Mouse (Mus musculus) cerebral cortex, adult 2 months (tissue): Measurements from ENCODE around the gene Tmem74b.

ENCODE experiments used
- WGBS: fragments of 180-500 bp; shearing (Covaris S2); methylation state at CpG from one replicate; pipeline ENCODE4 v1.1.7; 2018; 5-methylcytosine and 5-hydroxymethylcytosine counted together

The Tmem74b gene

GRCm38 (mm10) chr2:151701231-151702145 lies at the start of gene Tmem74b:
Tmem74b (plus strand) TSS chr2:151702008.
- 21% methylated on average over 25 of the region's 25 CpGs for WGBS

GRCm38 (mm10) chr2:151652053-151652452 lies 49.8 kb upstream of the Tmem74b start:
- 76% methylated on average over 1 of the region's 1 CpGs for WGBS

DNA sequence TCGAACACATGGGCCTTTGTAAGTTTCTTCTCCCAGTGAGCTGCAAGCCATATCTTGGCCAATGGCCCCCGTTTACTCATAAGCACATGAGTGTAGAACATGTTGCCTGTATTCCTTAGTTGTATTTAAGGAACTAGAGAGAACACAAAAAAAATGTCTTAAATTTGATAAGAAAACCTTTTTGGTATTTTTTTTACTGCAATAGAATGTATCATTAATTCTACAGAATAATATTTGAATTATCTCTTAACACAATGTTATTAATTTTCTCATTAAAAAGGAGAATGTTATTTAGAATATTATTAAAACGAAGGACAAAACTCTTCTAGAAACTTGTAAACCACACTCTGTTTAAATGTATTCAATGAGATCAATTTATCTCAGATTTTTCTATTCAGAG lies 33.4 kb upstream of the Tmem74b start, which contains the start of gene Rad21l:
TSS of gene Rad21l (minus strand) at position 101 of the 400 bp plus-strand sequence.
- WGBS, result 82% methylated on average over 3 of the region's 3 CpGs

- 35% methylated on average over 48 of the region's 48 CpGs for WGBS
These were observed 31.5 kb upstream of the Tmem74b start for GRCm38 (mm10) chr2:151670026-151670967.

GRCm38 (mm10) chr2:151670968-151671329 lies 30.9 kb upstream of the Tmem74b start:
- 53% methylated on average over 1 of the region's 1 CpGs for WGBS

GRCm38 (mm10) chr2:151676234-151676633 lies 25.6 kb upstream of the Tmem74b start:
- WGBS, result 61% methylated on average over 2 of the region's 2 CpGs

DNA sequence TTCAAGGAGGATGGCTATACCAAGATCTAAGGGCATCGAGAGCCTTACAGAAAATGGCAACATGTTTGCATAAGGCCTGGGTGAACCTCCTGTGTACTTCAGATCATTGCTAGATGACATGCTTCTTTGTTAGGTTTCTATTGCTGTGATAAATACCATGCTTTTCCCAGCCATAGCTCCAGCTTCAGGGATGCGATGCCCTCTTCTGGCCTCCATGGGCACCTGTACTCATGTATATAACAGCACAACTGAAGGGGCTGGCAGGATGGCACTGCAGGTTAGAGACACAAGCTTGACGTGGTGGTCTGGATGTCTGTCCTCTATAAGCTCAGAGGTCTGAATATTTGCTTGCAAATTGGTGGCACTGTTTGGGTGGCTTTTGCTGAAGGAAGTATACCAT lies 19.5 kb upstream of the Tmem74b start:
- WGBS, result 58% methylated on average over 3 of the region's 3 CpGs

GRCm38 (mm10) chr2:151682976-151683375 lies 18.8 kb upstream of the Tmem74b start:
- WGBS, result 84% methylated on average over 4 of the region's 4 CpGs

DNA sequence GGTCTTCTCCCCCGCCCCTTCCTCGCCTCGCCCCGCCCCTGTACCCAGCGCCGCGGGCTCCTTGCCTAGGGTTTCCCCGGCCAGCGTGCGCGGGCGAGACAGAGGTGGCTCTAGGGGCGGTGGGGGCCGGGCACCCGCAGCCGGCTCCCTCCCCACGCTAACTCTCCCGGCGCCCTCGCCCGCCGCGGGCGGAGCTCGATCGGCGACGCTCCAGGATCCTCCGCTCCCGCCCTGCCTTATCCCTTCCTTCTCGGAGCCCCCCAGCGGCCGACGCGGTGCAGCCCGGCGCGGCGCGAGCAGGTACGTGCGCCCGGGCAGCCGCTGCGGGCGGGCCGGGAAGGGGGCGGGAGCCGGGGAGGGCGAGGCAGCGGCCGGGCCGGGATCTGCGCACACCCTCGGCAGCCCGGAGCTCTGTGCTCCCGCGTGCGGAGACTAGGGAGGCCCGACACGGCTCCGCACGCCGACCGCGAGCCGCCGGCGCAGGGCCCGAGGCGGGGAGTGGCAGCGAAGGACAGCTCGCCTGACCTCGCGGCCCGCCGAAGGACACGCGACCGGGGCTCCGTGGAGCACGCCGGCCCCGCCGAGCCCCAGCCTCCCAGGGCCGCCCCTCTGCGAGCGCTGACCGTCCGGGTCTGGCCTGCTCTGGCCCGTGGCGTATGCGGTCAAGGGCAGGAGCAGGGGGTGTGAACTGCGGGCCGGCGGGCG lies 490 bp downstream of the Tmem74b start:
- WGBS, result under 1% methylated on average over 96 of the region's 97 CpGs

GRCm38 (mm10) chr2:151702851-151703190 lies 1.0 kb downstream of the Tmem74b start:
- WGBS, result 2% methylated on average over 17 of the region's 17 CpGs

DNA sequence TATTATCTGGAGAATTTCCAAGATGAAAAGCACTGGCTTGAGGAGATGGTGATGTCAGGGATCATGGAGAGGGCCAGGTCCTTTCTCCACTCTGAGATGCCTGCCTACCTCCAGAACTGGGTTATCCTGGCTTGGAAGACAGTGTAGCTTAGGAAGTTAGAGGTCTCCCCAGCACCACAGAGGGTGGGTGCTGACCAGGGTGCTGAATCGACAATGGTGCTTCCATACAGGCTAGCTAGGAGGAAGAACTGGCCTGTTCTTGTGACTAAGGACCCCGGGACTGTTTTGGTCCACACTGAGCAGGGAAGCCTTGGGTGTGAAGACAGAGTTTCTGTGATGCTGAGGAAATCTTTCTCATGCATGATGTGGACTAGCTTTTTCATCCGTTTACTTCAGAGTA lies 10.8 kb downstream of the Tmem74b start:
- 38% methylated on average over 3 of the region's 3 CpGs for WGBS

- WGBS, result 54% methylated on average over 4 of the region's 4 CpGs
These were observed 13.7 kb downstream of the Tmem74b start for GRCm38 (mm10) chr2:151715526-151715925.

DNA sequence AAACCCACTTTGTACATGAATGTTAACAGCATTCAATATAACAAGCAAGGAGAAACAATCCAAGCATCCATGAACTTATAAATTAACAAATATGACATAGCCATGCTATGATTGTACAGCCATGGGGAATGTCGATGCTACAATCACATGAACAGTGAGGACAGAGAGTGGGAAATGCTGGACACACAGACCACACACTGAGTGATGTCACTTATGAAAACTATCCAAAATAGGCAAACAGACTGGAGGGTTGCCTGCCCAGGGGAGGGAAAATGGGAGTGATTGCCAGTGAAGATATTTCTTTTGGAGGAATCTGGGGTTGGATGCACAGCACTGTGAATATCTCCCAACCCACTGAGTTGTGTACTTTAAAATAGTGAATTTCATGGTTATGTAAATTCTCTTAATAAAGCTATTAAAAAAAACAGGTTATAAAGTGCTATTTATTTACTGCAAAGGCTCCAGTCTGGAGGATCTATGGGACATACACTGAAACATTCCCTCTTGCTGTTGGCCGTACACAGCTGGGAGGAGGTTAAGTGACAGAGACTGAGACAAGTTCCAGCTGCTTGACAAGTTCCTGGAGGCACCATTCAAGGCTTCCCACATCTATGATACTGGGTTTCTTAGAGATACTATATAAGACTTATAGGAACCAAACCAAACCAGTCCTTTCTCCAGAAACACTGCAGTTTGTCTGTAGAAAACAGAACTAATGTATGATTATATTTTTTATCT lies 14.7 kb downstream of the Tmem74b start:
- 74% methylated on average over 2 of the region's 2 CpGs for WGBS

DNA sequence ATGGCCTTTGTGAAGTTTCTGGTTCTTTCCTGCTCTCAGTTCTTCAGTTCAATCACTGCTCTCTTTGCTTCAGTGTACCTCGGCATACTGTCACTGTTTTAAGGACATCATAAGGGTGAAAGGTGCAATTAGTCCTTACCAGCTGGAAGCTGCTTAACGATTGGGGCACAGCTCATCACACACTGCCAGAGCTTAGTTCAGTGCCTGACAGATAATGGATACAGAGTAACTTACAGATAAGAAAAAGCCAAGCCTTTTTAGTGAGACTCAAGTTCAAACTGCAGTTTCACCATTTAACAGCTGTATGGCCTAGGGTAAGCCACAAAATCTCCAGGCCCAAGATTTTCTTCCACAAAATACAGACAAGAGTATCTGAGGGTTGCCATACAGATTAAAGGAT lies 22.3 kb downstream of the Tmem74b start:
- 81% methylated on average over 2 of the region's 2 CpGs for WGBS

- 53% methylated on average over 8 of the region's 8 CpGs for WGBS
These were observed 31.5 kb downstream of the Tmem74b start for GRCm38 (mm10) chr2:151733151-151733865.

DNA sequence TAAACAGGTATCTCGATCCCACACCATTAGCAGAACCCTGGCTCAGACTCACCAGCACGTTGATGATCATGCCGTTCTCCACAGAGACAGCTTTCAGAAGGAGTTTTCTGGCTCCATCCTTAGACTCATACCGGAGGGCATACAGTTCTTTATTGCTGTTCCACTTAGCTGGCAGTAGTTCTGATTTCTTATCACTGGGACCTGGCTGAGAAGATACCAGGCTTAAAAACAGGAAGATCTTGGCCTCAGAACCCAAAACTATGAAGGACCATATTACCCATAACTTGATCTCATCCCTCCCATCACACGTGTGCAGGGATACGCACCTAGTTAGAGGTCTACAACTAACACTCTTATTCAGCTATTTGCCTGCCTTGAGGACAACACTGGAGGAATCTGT lies 33.6 kb downstream of the Tmem74b start:
- WGBS, result 87% methylated on average over 6 of the region's 6 CpGs

GRCm38 (mm10) chr2:151738460-151738859 lies 36.7 kb downstream of the Tmem74b start:
- 76% methylated on average over 4 of the region's 4 CpGs for WGBS

GRCm38 (mm10) chr2:151739081-151739480 lies 37.3 kb downstream of the Tmem74b start:
- WGBS, result 76% methylated on average over 3 of the region's 3 CpGs

- 90% methylated on average over 7 of the region's 7 CpGs for WGBS
These were observed 37.7 kb downstream of the Tmem74b start for GRCm38 (mm10) chr2:151739505-151739904.

GRCm38 (mm10) chr2:151740741-151741526 lies 39.1 kb downstream of the Tmem74b start:
- WGBS, result under 1% methylated on average over 61 of the region's 61 CpGs
